Mouse (Mus musculus) erythroblast, embryonic 14.5 days (primary cell): ENCODE measurements around the gene Pax6.

Experiments used
- GATA1 ChIP-seq: IDR thresholded peaks from 2 replicates; pipeline ENCODE4 v1.6.1; 2012; ENCODE audit warnings: low read length, inconsistent platforms, mixed read lengths
- TAL1 ChIP-seq: IDR thresholded peaks from 3 replicates; pipeline ENCODE4 v1.6.1; 2012; ENCODE audit warnings: low read length, inconsistent platforms, mixed read lengths

- TF ChIP-seq TAL1, result no peak
- no peak for TF ChIP-seq GATA1
Observed at GRCm38 (mm10) chr2:105671798-105672595, 3.3 kb downstream of the Pax6 start.
